Mouse (Mus musculus): Measurements from ENCODE around the gene Rdx.

DNA sequence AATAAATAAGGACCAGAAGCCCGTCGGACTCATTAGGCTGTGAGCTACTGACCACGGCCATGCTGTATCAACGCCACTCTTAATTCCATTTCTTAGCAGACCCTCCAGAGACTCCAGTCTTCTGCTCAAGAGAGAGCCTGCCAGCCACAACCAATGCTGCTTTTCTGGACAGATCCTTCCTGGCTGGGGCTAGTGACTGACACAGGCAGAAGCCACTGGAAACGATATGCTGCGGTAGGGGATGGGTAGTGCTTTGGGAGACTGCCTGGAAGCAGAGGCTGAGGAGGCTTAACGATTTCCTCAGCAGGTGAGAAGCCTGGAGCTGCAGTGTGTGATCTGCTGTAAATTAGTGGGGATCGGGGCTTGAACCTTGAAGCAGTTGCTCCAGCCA, 57.2 kb downstream of the Rdx start:
- TF ChIP-seq POLR2A (IDR thresholded peaks at IDR 0.05; ENCODE audit: control insufficient read depth, extremely low read depth, insufficient read depth, low read length, poor library complexity) (no peak), CTCF (IDR thresholded peaks at IDR 0.05; ENCODE audit: borderline replicate concordance, control insufficient read depth, extremely low read depth, insufficient read depth, low read length, poor library complexity) (no peak)

All from thymus, adult 2 months (tissue).